Mouse (Mus musculus) bone marrow, adult 2 months (tissue): Measurements from ENCODE around the gene Taf3. TPM values are rescaled to one million over a fixed set of nuclear protein-coding genes. Genes with fewer than 3 reads are reported as not detected.

Source experiments
- H3K27ac ChIP-seq: fragments of 200-500 bp; 2 replicates; pipeline ENCODE4 v1.5.1; 2012; ENCODE audit warnings: low read depth, mild to moderate bottlenecking, control low read depth, inconsistent platforms, low read length; ENCODE audit not compliant: control insufficient read depth, poor library complexity, insufficient read depth
- H3K4me1 ChIP-seq: fragments of 200-500 bp; 2 replicates; pipeline ENCODE4 v1.6.1; 2011; ENCODE audit warnings: low read length; ENCODE audit not compliant: control insufficient read depth, insufficient read depth
- H3K4me3 ChIP-seq: fragments of 200-500 bp; replicated peaks from 2 replicates; pipeline ENCODE3; 2011; ENCODE audit warnings: mild to moderate bottlenecking, low read depth, low read length, control low read depth; ENCODE audit not compliant: control insufficient read depth
- CTCF ChIP-seq: fragments of 200-500 bp; IDR thresholded peaks from 2 replicates; pipeline ENCODE4 v1.5.1; 2011; ENCODE audit warnings: low read length, control low read depth; ENCODE audit not compliant: control insufficient read depth, insufficient read depth
- POLR2A ChIP-seq: fragments of 200-500 bp; IDR thresholded peaks from 2 replicates; pipeline ENCODE4 v1.6.1; 2011; ENCODE audit warnings: low read depth, mild to moderate bottlenecking, control low read depth, low read length, borderline replicate concordance; ENCODE audit not compliant: control insufficient read depth
- WGBS: fragments of 180-500 bp; shearing (Covaris S2); methylation state at CpG from one replicate; pipeline ENCODE4 v1.1.7; 2018; 5-methylcytosine and 5-hydroxymethylcytosine counted together
- polyA plus RNA-seq: library from polyadenylated mRNA; stranded (reverse); fragments of >200 nt; gene quantifications from 2 replicates; pipeline ENCODE4 v1.2.4, GENCODE M21; 2011; ENCODE audit warnings: low replicate concordance; ENCODE audit not compliant: missing spikeins, insufficient read depth, insufficient read length

Taf3 gene
- polyA plus RNA-seq, 1 experiment, result 6.5 TPM

GRCm38 (mm10) chr2:9985979-9986447, 62.4 kb downstream of the Taf3 start:
- 39% methylated on average over 6 of the region's 6 CpGs for WGBS
- TF ChIP-seq POLR2A (no peak), CTCF (no peak)
- H3K4me3 ChIP-seq, result no peak overlapping the region

GRCm38 (mm10) chr2:9982446-9982845, 66.0 kb downstream of the Taf3 start:
- Histone ChIP-seq H3K27ac (no peak overlapping the region), H3K4me3 (no peak overlapping the region), H3K4me1 (no peaks in the 10 kb centered on the region)
- TF ChIP-seq POLR2A (no peak), CTCF (no peak)
- 69% methylated on average over 5 of the region's 5 CpGs for WGBS

More at GRCm38 (mm10) chr2:9985979-9986447, 62.4 kb downstream of the Taf3 start:
- no peaks in the 10 kb centered on the region for H3K4me1 ChIP-seq
- H3K27ac ChIP-seq, result no peak overlapping the region

GRCm38 (mm10) chr2:9971927-9972326, 76.5 kb downstream of the Taf3 start:
- TF ChIP-seq POLR2A, result no peak
- no peak for TF ChIP-seq CTCF
- 25% methylated on average over 3 of the region's 3 CpGs for WGBS

GRCm38 (mm10) chr2:9970579-9970978, 77.8 kb downstream of the Taf3 start:
- H3K4me3 ChIP-seq, result no peak overlapping the region
- WGBS, result 89% methylated on average over 3 of the region's 3 CpGs
- TF ChIP-seq CTCF (no peak), POLR2A (no peak)
- no peak overlapping the region for H3K27ac ChIP-seq
- H3K4me1 ChIP-seq, result peaks cover 7% of the 10 kb centered on the region

More at GRCm38 (mm10) chr2:9971927-9972326, 76.5 kb downstream of the Taf3 start:
- no peak overlapping the region for H3K27ac ChIP-seq
- no peak overlapping the region for H3K4me3 ChIP-seq
- peaks cover 6% of the 10 kb centered on the region for H3K4me1 ChIP-seq

GRCm38 (mm10) chr2:9970178-9970577, 78.2 kb downstream of the Taf3 start:
- 56% methylated on average over 4 of the region's 4 CpGs for WGBS
- no peak for TF ChIP-seq CTCF
- no peak for TF ChIP-seq POLR2A
- Histone ChIP-seq H3K4me1 (peaks cover 8% of the 10 kb centered on the region), H3K4me3 (no peak overlapping the region), H3K27ac (no peak overlapping the region; the same call in 1 of the 2 replicates)

- no peak for TF ChIP-seq POLR2A
- no peak for TF ChIP-seq CTCF
- H3K27ac ChIP-seq, result no peak overlapping the region
Observed at GRCm38 (mm10) chr2:9969734-9970133, 78.7 kb downstream of the Taf3 start.

GRCm38 (mm10) chr2:9966634-9967033, 81.8 kb downstream of the Taf3 start:
- Histone ChIP-seq H3K4me1 (peaks cover 6% of the 10 kb centered on the region), H3K27ac (no peak overlapping the region), H3K4me3 (no peak overlapping the region)
- WGBS, result 56% methylated on average over 1 of the region's 1 CpGs
- no peak for TF ChIP-seq CTCF
- no peak for TF ChIP-seq POLR2A

More at GRCm38 (mm10) chr2:9969734-9970133, 78.7 kb downstream of the Taf3 start:
- 67% methylated on average over 5 of the region's 5 CpGs for WGBS
- Histone ChIP-seq H3K4me3 (no peak overlapping the region), H3K4me1 (peaks cover 8% of the 10 kb centered on the region)

GRCm38 (mm10) chr2:9965608-9966007, 82.8 kb downstream of the Taf3 start:
- H3K4me1 ChIP-seq, result peaks cover 6% of the 10 kb centered on the region
- no peak for TF ChIP-seq CTCF
- no peak for TF ChIP-seq POLR2A
- H3K27ac ChIP-seq, result no peak overlapping the region
- no peak overlapping the region for H3K4me3 ChIP-seq
- 8% methylated on average over 1 of the region's 1 CpGs for WGBS

GRCm38 (mm10) chr2:9962871-9963270, 85.5 kb downstream of the Taf3 start:
- Histone ChIP-seq H3K27ac (no peak overlapping the region), H3K4me3 (no peak overlapping the region), H3K4me1 (peaks cover 3% of the 10 kb centered on the region; the same call in 1 of the 2 replicates)
- TF ChIP-seq POLR2A (no peak), CTCF (no peak)
